Mouse (Mus musculus): Measurements from ENCODE around the gene Ap3d1. TPM values are rescaled to one million over a fixed set of nuclear protein-coding genes. Genes with fewer than 3 reads are reported as not detected.

The Ap3d1 gene
- polyA plus RNA-seq, 1 experiment from 2014 or later = 57.6 TPM

GRCm38 (mm10) chr10:80700732-80701131 lies 41.3 kb downstream of the Ap3d1 start:
- Histone ChIP-seq H3K9ac (replicated peaks; ENCODE audit: low read length) (peak overlapping the region; percentile 76; the same call in 1 of the 2 replicates), H3K4me2 (ENCODE audit: low read depth, low read length) (peak overlapping the region; percentile 51), H3K4me3 (ENCODE audit: low read depth, low read length) (peak overlapping the region; percentile 59; the same call in 1 of the 2 replicates), H3K9me3 (replicated peaks; ENCODE audit: control insufficient read depth, low read length) (no peaks in the 10 kb centered on the region), H3K4me1 (ENCODE audit: control insufficient read depth, insufficient read depth, low read length) (peaks cover 5% of the 10 kb centered on the region; the same call in 1 of the 2 replicates), H3K27ac (replicated peaks; ENCODE audit: low read depth, low read length) (no peak overlapping the region), H3K27me3 (ENCODE audit: control insufficient read depth, insufficient read depth, low read length) (no peaks in the 10 kb centered on the region), H3K36me3 (replicated peaks; ENCODE audit: control insufficient read depth, insufficient read depth, low read depth, low read length) (no peaks in the 10 kb centered on the region)
- DNase-seq (ENCODE audit: low spot score) (no peak), ATAC-seq (replicated peaks; ENCODE audit: insufficient number of reproducible peaks, low FRiP score, low TSS enrichment, low read depth) (no peak)
- WGBS = 50% methylated on average over 4 of the region's 4 CpGs

GRCm38 (mm10) chr10:80700038-80700504 lies 42.0 kb downstream of the Ap3d1 start:
- Histone ChIP-seq H3K4me1 (ENCODE audit: control insufficient read depth, insufficient read depth, low read length) (peaks cover 5% of the 10 kb centered on the region; the same call in 1 of the 2 replicates), H3K4me3 (ENCODE audit: low read depth, low read length) (no peak overlapping the region), H3K4me2 (ENCODE audit: low read depth, low read length) (no peak overlapping the region), H3K9ac (replicated peaks; ENCODE audit: low read length) (no peak overlapping the region), H3K27ac (replicated peaks; ENCODE audit: low read depth, low read length) (no peak overlapping the region), H3K36me3 (replicated peaks; ENCODE audit: control insufficient read depth, insufficient read depth, low read depth, low read length) (no peaks in the 10 kb centered on the region), H3K27me3 (ENCODE audit: control insufficient read depth, insufficient read depth, low read length) (no peaks in the 10 kb centered on the region), H3K9me3 (replicated peaks; ENCODE audit: control insufficient read depth, low read length) (no peaks in the 10 kb centered on the region)
- ATAC-seq (replicated peaks; ENCODE audit: insufficient number of reproducible peaks, low FRiP score, low TSS enrichment, low read depth) (no peak), DNase-seq (ENCODE audit: low spot score) (no peak)
- 86% methylated on average over 7 of the region's 7 CpGs for WGBS

GRCm38 (mm10) chr10:80698605-80699004 lies 43.5 kb downstream of the Ap3d1 start:
- H3K4me1 ChIP-seq (ENCODE audit: control insufficient read depth, insufficient read depth, low read length) = peaks cover 4% of the 10 kb centered on the region; the same call in 1 of the 2 replicates
- H3K4me3 ChIP-seq (ENCODE audit: low read depth, low read length) = no peak overlapping the region
- no peak overlapping the region for H3K27ac ChIP-seq (replicated peaks; ENCODE audit: low read depth, low read length)
- H3K9ac ChIP-seq (replicated peaks; ENCODE audit: low read length) = no peak overlapping the region
- WGBS = 89% methylated on average over 9 of the region's 9 CpGs
- H3K9me3 ChIP-seq (replicated peaks; ENCODE audit: control insufficient read depth, low read length) = no peaks in the 10 kb centered on the region
- no peak for DNase-seq (ENCODE audit: low spot score)
- H3K27me3 ChIP-seq (ENCODE audit: control insufficient read depth, insufficient read depth, low read length) = no peaks in the 10 kb centered on the region
- ATAC-seq (replicated peaks; ENCODE audit: insufficient number of reproducible peaks, low FRiP score, low TSS enrichment, low read depth) = no peak
- 0 out of 2 replicates have a peak overlapping the region, but pooled peaks have one; percentile 7 for H3K4me2 ChIP-seq (ENCODE audit: low read depth, low read length)
- no peaks in the 10 kb centered on the region for H3K36me3 ChIP-seq (replicated peaks; ENCODE audit: control insufficient read depth, insufficient read depth, low read depth, low read length)

GRCm38 (mm10) chr10:80697812-80698211 lies 44.3 kb downstream of the Ap3d1 start:
- Histone ChIP-seq H3K4me1 (ENCODE audit: control insufficient read depth, insufficient read depth, low read length) (no peaks in the 10 kb centered on the region), H3K9ac (replicated peaks; ENCODE audit: low read length) (no peak overlapping the region), H3K27ac (replicated peaks; ENCODE audit: low read depth, low read length) (no peak overlapping the region), H3K9me3 (replicated peaks; ENCODE audit: control insufficient read depth, low read length) (no peaks in the 10 kb centered on the region), H3K4me2 (ENCODE audit: low read depth, low read length) (no peak overlapping the region), H3K4me3 (ENCODE audit: low read depth, low read length) (no peak overlapping the region), H3K27me3 (ENCODE audit: control insufficient read depth, insufficient read depth, low read length) (no peaks in the 10 kb centered on the region), H3K36me3 (replicated peaks; ENCODE audit: control insufficient read depth, insufficient read depth, low read depth, low read length) (no peaks in the 10 kb centered on the region)
- WGBS = 88% methylated on average over 9 of the region's 9 CpGs
- DNase-seq (ENCODE audit: low spot score) (no peak), ATAC-seq (replicated peaks; ENCODE audit: insufficient number of reproducible peaks, low FRiP score, low TSS enrichment, low read depth) (no peak)

GRCm38 (mm10) chr10:80697393-80697787 lies 44.7 kb downstream of the Ap3d1 start:
- 93% methylated on average over 8 of the region's 8 CpGs for WGBS
- H3K27me3 ChIP-seq (ENCODE audit: control insufficient read depth, insufficient read depth, low read length) = no peaks in the 10 kb centered on the region
- DNase-seq (ENCODE audit: low spot score) (no peak), ATAC-seq (replicated peaks; ENCODE audit: insufficient number of reproducible peaks, low FRiP score, low TSS enrichment, low read depth) (no peak)
- no peak overlapping the region for H3K4me2 ChIP-seq (ENCODE audit: low read depth, low read length)
- H3K27ac ChIP-seq (replicated peaks; ENCODE audit: low read depth, low read length) = no peak overlapping the region
- H3K4me3 ChIP-seq (ENCODE audit: low read depth, low read length) = no peak overlapping the region
- H3K9ac ChIP-seq (replicated peaks; ENCODE audit: low read length) = no peak overlapping the region
- H3K4me1 ChIP-seq (ENCODE audit: control insufficient read depth, insufficient read depth, low read length) = no peaks in the 10 kb centered on the region
- H3K36me3 ChIP-seq (replicated peaks; ENCODE audit: control insufficient read depth, insufficient read depth, low read depth, low read length) = no peaks in the 10 kb centered on the region
- H3K9me3 ChIP-seq (replicated peaks; ENCODE audit: control insufficient read depth, low read length) = no peaks in the 10 kb centered on the region

- Histone ChIP-seq H3K9me3 (replicated peaks; ENCODE audit: control insufficient read depth, low read length) (no peaks in the 10 kb centered on the region), H3K36me3 (replicated peaks; ENCODE audit: control insufficient read depth, insufficient read depth, low read depth, low read length) (no peaks in the 10 kb centered on the region), H3K4me3 (ENCODE audit: low read depth, low read length) (no peak overlapping the region), H3K27ac (replicated peaks; ENCODE audit: low read depth, low read length) (no peak overlapping the region), H3K4me2 (ENCODE audit: low read depth, low read length) (no peak overlapping the region), H3K4me1 (ENCODE audit: control insufficient read depth, insufficient read depth, low read length) (no peaks in the 10 kb centered on the region), H3K9ac (replicated peaks; ENCODE audit: low read length) (0 out of 2 replicates have a peak overlapping the region, but pooled peaks have one; percentile 11), H3K27me3 (ENCODE audit: control insufficient read depth, insufficient read depth, low read length) (no peaks in the 10 kb centered on the region)
- ATAC-seq (replicated peaks; ENCODE audit: insufficient number of reproducible peaks, low FRiP score, low TSS enrichment, low read depth) (no peak), DNase-seq (ENCODE audit: low spot score) (no peak)
- 60% methylated on average over 11 of the region's 12 CpGs for WGBS
Measured at GRCm38 (mm10) chr10:80696502-80697392, 45.3 kb downstream of the Ap3d1 start.

- Histone ChIP-seq H3K4me1 (ENCODE audit: control insufficient read depth, insufficient read depth, low read length) (no peaks in the 10 kb centered on the region), H3K9ac (replicated peaks; ENCODE audit: low read length) (no peak overlapping the region), H3K4me3 (ENCODE audit: low read depth, low read length) (no peak overlapping the region), H3K27ac (replicated peaks; ENCODE audit: low read depth, low read length) (no peak overlapping the region), H3K4me2 (ENCODE audit: low read depth, low read length) (no peak overlapping the region), H3K9me3 (replicated peaks; ENCODE audit: control insufficient read depth, low read length) (no peaks in the 10 kb centered on the region), H3K27me3 (ENCODE audit: control insufficient read depth, insufficient read depth, low read length) (no peaks in the 10 kb centered on the region), H3K36me3 (replicated peaks; ENCODE audit: control insufficient read depth, insufficient read depth, low read depth, low read length) (no peaks in the 10 kb centered on the region; the same call in 1 of the 2 replicates)
- no peak for ATAC-seq (replicated peaks; ENCODE audit: insufficient number of reproducible peaks, low FRiP score, low TSS enrichment, low read depth)
- WGBS = 79% methylated on average over 10 of the region's 10 CpGs
- DNase-seq (ENCODE audit: low spot score) = no peak
Measured at GRCm38 (mm10) chr10:80695801-80696501, 46.1 kb downstream of the Ap3d1 start.
